Mouse (Mus musculus) urinary bladder, postnatal 10 days (tissue): ENCODE measurements around the gene Scarb1.

ENCODE experiments used
- DNase-seq: peaks from one replicate; pipeline ENCODE4 v3.0.0; 2022; ENCODE audit warnings: low spot score

The Scarb1 gene

DNA sequence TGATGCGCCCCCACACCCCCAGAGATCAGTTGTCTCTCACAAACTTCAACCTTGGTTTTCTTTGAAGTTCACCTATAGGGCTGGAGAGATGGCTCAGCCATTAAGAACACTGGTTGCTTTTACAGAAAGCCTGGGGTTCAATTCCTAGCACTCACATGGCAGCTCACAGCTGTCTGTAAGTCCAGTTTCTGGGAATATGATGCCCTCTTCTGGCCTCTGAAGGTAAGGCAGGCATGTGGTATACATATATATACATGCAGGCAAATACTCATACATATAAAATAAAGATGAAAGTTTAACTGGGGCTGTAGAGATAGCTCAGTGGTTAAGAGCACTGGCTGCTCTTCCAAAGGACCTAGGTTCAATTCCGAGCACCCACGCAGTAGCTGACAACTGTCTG lies 105.5 kb downstream of the Scarb1 start:
- no peak for DNase-seq

DNA sequence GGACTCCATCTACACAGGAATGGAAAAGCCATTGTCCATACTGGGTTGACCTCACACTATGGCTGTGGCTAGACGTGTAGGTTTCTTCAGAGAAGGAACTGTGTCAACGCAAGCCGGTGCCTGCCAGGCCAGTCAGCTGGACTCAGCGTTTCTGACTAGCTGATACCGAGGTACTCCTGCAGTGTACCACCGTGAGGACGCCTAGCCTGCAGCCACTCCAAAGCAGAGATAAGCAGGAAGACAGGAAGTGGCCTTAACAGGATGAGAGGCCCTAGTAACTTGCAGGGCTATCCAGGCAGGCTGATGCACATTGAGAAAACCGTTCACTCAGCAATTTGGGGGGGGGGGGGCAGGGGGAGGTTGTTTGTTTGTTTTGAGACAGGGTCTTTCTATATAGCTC lies 106.5 kb downstream of the Scarb1 start:
- DNase-seq: no peak

GRCm38 (mm10) chr5:125233478-125233877 lies 107.4 kb downstream of the Scarb1 start:
- DNase-seq: no peak

DNA sequence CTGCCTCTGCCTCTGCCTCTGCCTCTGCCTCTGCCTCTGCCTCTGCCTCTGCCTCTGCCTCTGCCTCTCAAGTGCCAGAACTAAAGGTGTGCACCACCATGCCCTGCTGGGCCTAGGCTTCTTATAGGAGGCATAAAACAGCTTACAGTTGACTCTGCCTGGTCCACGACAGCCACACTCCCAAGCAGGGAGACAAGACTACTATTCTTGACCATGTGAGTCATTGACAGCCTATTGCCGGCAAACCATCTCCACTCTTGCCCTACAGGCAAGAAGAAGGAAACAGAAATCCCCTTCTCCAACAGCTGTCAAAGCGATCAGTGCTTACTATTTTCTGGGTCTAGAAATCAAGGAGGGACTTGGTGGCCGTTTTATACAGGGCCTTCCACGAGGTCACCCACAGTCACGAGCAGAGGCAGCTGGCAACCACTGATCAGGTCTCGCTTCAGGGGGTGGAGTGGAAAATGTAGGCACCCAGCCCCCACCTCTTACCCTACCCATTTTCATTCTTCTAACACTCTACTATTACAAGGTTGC lies 108.4 kb downstream of the Scarb1 start:
- no peak for DNase-seq

DNA sequence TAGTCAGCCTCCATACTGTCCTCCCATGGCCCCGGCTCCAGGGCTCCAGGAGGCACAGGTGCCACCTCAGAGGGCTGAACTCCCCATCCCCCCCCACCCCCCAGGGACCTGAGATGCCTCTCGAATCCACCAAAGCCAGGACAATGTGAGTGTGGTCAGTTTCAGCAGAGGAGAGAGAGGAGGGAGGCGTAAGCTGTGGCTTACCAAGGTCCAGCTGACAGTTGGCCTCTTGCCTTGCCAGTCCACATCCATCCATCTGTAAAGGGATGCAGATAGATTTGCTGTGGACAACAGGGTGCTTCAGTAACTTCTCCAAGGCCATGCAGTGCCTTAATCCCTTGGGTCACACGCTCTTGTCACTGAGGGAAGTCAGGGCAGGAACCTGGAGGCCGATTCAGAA lies 110.4 kb downstream of the Scarb1 start:
- no peak for DNase-seq

DNA sequence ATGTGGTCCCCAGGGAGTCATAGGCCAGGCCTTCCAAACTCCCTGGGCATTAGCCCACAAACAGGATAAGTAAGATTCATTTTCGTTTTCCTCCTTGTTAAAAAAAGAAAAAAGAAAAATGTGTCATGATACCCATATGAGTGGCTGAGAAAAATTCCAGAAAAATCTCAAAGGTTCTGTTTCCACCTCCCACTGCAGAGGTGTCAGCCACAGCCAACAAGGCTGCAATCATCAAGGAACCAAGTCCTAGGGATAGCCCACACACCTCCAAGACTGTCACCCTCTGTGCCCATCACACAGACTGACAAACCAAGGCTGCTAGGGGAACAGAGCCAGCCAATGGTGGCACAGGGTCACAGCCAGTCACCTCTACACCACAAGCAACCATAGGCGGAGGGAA lies 111.8 kb downstream of the Scarb1 start:
- DNase-seq: no peak

DNA sequence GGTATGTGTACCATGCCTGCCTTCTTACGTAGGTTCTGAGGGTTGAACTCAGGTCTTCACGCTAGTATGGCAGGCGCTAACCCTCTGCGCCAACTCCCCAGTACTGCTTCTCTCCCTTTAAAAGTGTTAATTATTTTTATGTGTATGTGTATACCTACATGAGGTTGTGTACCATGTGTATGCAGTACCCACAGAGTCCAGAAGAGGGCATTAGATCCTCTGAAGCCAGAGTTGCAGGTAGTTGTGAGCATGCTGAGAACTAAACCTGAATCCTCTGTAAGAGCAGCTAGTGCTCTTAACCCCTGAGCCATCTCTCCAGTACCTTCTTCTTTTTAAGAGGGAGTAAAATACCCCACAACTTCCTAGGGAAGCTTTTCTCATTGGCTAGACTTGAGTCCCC lies 113.2 kb downstream of the Scarb1 start:
- DNase-seq: no peak
